Mouse (Mus musculus) thymus, postnatal 25 days (tissue): ENCODE measurements around the gene Pam.

ENCODE experiments used
- DNase-seq: peaks from one replicate; pipeline ENCODE4 v3.0.0; 2022

The Pam gene

DNA sequence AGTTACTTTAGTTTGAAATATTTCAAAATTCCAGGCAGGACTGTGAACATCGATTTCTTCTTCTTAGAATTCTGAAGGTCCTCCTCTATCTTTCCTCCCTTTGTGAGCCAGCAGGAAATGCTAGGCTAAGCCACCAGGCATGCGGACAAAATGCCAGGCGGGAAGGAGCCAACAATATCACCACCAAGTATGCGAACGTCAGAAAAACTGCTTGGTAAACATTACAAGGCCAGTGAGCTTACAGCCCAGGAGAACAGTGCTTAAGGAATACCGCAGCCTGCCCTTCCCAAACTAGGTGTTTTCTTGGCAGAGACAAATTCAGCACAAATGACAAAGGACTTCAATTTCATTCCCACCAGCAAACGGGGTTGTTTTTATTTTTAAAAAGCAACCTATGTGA, 15.8 kb downstream of the Pam start:
- DNase-seq = no peak

DNA sequence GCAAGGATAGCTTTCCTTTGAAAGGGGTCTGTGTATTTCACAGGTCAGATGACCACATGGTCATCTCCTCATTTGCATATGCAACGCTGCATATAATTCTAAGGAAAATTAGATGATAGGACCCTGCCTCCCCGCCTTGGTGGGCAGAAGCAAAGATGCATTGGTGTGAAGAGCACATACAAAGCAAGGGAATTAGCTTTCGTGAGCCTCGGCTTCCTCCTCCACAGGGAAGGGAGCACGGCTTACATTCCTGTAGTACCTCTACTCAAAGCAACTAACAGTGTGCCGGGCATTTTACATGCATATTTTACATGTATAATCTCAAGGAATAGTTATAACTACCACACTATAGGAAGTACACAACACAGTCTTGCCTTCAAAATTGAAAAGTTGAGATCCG, 16.7 kb downstream of the Pam start:
- no peak for DNase-seq

DNA sequence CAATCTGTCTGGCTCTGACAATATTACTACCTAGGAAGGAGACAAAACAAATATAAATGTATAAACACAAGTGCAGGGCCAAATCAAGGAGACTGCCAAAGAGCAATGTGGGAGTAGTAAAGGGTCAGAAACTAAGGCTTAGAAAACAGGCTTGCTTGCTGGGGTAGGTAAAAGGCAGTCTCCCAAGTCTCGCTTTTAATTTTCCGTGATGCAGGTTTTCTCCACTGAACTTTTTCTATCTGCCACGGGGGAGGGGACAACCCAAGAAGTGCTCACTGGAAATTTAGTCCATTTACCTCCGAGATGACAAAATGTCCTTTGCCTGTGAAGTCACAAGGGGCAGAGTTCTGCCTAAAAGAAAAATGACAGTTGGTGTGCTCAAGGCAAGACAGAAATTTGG, 21.6 kb downstream of the Pam start:
- no peak for DNase-seq

DNA sequence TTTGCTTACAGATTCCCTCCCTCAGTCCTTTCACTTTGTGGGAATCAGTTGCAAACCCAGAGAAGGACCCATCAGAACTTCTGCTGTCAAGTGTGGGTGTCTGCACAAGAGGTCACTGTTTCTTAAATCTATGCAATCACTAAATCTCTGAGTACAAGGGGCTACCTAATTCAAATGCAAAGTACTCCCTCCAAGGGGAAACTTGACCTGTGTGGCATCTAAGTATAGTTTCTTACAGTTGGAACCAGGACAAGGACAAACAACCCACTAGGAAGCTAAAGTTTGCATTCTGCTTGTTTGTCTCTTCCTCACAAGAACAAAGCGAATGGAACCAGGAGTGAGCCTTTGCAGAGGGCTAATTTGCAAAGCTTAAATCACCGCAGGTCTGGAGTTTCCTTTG, 22.3 kb downstream of the Pam start:
- DNase-seq = no peak

DNA sequence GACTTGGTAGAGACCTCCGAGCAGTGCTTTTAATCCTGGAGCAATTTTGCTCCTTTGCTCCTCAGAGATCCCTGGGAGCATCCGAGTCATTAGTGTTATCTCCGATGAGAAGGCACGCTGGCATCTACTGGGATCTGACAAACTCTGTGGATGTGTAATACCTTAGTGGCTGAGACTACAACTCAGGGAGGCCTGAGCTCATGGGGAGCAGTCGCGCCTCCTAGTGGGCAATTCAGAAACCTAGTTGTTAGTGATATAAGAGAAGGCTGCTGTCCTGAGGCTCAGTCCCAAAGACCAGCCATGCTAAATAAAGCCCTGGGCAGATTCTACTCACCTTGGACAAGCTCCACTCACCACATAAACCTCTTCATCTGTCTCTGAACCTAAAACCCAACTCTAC, 23.4 kb downstream of the Pam start:
- DNase-seq = peak; percentile 44

DNA sequence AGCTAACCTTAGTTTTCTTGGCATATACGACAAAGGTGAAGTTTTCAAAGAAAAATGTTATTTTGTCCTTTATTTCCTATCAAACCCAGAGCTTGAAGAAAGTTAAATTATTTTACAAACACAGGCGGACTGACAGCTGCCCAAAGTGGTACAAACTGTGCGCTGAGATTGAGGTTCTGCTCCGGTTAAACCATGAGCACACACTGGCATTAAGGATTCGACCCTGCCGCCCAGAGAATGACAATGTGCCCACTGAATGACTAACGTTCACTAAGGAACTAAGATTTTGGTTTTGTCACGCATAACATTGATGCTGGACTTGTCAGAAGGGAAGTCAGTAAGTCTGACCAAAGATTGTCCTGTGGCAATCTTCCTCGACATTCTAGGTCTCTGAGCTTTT, 24.0 kb downstream of the Pam start:
- no peak for DNase-seq

DNA sequence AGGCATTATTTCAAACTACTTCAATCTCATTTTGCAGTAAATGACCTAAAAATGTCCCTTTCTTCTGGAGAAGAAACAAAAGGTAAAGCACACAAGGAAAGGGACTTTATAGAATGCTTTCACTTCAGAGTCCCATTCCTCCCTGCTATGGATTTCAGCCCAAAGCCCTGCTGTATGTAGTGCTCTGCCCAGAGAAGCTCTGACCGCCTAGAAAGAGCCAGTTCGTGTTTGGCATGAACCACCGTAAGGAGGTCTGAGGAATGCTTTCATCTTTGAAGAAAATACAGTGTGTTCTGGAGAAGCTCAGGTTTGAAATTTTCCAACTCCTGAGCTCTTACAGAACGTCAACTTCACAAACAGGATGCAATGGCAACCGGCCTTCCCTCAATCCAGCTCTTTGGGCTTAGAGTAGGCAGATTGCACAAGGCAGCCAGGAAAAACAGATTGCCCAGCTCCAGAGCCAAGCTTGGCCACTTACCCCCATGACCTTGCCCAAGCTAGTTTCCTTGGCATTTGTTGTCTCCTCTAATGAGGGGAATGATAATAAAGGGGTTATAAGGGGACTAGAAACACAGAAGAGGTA, 24.6 kb downstream of the Pam start:
- DNase-seq = no peak

DNA sequence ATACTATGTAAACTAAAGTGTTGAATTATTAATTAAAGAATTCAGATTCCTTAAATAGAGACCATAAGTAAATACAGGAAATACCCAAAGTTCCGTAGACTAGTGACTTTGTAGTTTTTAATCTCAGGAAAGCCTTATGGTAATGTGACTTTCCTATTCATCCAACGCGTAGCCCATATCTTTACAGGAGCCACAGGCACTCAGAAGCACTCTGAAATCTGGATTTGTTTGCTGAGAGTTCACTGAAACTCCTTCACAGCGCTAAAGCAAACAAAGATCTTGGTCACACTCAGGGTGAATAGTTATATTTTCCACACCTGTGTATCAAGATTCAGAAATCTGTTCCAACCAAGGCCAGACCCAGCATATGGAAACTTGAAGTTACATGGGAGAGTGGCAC, 27.3 kb downstream of the Pam start:
- DNase-seq = no peak

DNA sequence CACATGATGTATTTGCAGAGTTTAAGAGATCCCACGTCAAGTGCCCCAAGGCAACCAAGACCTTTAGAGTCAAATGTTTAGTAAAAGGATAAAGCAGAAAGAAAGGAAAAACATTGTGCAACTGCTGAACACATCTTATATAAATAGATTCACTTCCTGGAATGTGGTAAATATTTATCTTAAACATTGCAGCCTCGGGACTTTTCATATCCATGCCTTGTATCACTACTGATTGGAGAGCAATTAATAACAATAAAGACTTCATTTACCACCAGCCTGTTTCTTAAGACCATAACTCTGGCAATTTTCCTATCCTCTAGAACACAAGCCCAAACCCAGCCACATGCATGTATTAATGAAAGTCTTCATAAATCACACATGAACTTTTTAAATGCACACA, 33.4 kb downstream of the Pam start:
- no peak for DNase-seq

DNA sequence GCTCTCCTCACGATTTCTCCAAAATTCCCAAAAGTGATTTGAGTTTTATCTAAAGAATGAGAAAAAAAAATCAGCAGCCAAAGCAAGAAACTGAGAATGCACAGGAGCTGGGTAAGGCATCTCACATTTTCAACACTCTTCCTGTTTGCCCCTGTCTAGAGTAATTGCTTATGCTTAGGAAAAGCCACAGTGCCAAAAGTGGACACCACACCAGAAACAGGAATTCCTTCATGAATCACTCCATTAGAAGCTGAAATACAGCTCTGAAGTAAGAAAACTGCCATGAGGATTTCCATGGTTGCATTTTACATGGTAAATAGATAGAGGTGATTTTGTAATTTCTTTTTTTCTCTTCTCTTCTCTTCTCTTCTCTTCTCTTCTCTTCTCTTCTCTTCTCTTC, 36.0 kb downstream of the Pam start:
- DNase-seq = no peak

DNA sequence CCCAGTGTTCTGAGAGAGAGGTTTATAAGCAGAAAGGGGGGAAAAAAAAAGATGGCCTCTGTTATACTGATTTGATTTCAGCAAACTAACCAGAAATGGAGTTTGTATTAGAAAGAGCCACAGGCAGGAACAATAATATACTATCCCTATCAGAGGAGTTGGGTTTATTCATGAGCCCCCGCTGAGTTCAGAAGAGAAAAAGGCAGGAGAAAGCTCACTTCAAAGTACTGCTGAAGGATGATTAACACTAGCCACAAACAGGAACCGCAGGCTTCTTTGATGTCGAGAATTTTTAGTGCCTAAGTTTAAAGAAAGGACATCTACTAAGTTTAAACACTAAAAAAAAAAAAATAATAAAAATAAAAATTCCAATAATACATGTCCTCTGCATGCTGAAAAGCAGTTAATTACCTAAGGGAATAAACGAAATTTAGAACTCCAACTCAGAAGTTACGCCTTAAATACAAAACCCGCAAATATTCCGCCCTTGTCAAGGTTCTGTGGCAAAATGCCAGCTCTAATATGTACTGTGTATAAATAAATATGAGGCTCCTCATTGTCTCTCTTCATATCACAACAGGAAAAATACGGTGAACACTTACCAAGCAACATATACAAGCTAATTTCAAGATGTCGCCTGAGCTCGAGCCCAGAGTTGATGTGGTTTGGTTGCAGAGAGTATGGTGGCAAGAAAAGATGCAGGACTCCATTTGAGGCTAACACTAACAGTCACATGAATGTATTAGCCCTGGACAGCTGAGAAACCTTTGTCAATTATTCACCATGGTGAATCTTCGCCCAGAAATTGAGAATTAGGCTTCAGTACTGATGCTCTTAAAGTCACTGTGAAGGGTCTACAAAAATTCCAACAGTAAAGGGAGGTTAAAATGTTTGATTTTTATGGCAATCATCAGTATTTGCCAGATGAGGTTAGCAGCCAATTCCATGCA, 38.2 kb downstream of the Pam start:
- DNase-seq = no peak

DNA sequence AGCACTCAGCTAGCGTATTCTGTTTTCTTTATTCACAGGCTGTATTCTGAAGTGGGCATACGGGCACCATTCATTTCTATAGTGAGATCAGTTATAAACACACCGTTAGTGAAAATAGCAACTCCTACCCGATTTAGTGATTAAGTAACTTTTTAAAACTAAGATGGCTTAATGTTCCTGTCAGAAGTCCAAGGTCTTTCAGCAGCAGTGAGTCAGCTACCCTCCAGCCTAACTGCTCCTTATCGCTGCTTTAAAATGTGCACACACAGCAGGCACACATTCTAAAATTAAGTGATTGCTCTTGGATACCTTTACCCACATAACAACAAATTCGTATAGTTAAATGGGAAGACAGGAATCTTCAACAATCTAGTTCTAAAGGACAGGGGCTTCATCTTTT, 39.2 kb downstream of the Pam start:
- no peak for DNase-seq

DNA sequence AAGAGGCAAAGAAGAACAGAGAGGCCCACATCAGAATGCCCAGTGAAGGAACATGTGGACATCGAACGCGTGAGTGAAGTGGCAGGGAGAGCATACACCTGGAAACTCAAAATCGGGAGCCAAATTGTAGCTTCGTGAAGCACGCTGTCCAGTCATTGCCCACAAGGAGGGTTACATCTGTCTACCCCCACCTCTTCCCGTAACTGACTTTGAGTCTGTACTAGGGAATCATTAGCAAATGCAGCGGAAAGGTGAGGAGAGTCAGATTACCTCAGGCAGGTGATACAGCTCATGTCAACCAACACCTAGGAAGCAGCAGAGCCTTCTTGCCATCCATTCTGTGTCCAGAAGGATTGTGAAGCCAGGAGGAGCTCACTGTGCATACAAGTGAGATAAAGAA, 39.9 kb downstream of the Pam start:
- no peak for DNase-seq

DNA sequence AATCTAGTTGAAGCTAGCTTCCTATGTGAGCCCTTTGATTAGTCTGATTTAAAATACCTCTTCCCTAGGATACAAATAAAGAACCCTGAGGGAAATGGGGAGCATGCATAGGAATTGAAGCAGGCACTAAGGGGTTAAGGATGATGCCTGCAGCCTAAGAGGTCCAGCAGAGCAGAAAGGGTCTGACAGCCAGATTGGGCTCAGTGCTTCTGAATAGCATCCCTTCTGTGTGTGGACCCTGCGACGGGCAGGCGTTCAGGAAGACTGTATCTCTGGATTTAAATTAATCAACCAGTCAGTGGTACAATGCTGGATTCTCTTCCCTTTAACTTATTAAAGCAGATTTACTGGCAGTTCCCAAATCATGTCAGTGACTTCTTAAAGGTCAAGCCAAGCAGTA, 41.5 kb downstream of the Pam start:
- no peak for DNase-seq

DNA sequence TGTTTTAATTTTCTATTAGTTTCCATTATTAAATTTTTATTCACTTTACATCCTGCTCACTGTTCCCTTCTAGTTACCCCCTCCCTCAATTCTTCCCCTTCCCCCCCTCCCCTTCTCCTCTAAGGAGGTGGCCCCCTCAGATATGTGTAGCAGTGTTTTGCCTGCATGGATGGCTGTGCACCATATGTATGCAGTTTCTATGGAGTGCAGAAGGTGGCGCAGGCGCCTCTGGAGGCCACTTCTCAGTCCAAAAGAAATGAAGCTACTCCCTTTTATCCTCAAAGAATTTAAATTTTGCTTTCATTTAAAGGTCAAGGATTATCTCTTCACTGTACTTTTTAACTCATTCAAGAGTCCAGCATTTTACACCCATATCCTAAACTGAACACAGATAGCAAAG, 42.0 kb downstream of the Pam start:
- no peak for DNase-seq

DNA sequence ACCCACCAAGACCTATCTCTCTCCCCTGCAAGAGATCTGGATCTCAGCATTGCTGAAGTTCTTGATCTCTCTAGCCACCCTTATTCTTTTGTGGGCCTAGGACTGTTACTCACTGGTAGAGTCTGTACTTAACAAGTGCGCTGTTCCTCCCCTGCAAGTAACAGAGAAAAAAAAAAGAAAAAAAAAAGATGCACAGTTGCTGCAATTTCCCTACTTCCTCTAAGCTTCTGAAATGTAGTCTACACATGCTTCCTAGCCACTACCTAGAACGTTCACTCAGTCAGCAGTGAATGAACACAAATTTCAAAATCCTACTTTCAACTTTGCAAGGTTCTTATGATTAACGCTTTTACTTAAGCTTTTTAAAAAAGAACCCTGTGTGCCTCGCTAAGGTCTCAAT, 42.7 kb downstream of the Pam start:
- DNase-seq = no peak

DNA sequence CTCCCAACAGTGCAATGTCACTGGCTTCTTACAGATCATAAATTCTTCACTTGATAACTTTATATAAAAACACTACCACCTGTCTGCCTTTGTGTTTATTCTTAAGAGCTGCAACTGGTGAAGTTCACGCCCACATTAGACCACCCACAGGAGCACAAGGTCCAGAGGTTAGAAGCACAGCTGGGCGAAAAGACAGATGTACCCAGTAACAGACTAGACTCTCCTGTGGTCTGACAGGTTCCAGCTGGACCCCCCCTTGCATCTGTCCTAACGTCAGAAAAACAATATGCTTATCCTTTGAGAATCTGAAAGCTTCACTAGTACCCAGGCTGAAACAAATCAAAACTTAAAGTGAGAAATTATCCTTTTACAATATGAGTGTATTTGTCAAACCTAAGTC, 44.4 kb downstream of the Pam start:
- DNase-seq = no peak

DNA sequence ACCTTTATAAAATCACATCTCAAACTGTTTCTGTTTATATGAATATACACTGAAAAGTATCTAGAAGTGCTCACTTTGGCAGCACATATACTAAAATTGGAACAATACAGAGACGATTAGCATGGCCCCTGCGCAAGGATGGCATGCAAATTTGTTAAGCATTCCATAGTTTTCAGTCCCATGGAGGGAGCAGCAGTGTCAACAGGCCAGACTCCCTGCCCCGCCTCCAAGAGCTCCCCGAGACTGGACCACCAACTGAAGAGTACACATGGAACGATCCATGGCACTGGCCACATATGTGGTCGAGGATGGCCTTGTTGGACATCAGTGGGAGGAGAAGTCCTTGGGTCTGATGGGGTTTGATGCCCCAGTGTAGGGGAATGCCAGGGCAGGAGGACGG, 45.7 kb downstream of the Pam start:
- DNase-seq = no peak

DNA sequence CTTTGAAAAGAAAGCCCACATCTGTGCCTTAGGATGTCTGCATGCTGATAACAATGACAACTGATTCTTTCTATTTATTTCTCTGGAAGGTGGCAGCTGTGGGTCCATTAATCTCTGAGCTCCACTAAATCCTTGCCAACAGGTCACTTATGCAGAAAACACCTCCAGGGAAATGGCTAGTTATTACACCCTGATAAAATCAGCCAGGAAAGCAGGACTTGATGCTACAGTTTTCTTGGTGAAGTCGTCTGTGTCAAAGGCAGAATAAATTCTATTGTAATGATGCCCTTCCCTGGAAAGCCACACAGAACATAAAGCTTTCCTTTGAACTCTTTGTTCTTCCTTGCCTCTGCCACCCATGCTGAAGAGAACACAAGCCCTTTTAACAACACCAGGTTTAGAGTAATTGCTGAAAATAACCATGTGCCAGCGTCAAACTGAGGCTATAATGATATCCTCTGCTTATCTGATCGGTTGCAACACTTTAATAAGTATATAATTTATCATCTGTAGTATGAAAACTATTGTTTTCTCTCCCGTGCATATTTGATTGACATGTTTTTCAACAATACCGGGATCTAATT, 47.1 kb downstream of the Pam start:
- DNase-seq = no peak

DNA sequence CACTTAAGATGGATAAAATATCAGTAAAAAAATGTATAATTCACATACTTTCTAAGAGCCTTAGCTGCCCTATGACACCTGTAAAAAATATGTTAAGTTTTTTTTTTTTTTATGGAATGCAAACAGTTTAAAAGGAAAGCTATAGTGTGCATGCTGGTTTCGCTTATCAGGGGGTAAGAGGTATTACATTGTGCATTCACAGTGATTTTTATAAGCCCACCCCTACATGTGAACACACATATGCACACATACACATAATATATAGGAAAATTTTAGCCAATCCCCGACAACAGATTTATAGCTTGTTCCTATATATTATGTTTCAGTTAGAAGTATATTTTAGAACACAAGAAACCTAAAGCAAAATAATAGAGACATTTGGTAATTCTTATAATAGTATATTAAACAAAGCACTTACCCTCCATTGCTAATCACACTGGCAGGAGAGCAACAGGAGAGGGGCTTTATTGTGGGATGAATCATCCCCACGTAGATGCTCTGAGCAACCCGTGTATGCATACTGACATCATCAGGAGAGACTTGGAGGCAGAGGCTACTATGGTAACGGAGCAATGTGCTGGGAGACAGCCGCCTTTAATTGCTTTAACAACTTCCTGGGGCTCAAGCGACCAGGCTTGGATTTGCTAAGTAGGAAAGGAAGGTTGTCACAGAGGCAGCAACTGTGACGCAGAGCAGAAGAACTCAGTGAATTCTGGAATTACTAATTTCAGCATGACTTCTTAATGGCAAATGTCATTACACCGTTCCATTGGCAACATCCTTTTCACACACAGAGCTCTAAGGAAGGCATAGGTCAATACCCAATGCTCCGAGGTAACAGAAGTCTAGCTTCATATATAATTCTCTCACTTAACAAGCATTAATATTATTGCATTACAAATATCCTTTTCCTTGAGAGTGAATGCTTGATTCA, 47.9 kb downstream of the Pam start:
- no peak for DNase-seq

DNA sequence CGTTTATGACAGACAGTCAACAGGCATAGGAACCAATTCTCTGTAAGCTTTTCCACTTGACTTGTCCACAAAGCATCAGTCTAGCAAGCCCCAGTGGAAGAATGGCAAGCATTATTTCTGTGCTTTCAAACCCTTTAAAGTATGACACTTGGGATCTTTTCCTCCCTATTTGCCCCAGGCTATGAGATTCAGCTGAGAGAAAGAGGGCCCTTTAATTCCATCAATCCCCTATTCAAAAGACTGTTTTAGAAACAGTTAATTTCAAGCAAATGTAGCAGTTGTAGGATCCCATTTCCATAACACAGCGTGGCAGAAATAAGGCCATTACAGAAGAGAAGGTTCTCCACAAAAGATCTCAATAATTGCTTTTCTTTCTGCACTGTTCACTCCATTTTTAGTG, 53.0 kb downstream of the Pam start:
- no peak for DNase-seq

DNA sequence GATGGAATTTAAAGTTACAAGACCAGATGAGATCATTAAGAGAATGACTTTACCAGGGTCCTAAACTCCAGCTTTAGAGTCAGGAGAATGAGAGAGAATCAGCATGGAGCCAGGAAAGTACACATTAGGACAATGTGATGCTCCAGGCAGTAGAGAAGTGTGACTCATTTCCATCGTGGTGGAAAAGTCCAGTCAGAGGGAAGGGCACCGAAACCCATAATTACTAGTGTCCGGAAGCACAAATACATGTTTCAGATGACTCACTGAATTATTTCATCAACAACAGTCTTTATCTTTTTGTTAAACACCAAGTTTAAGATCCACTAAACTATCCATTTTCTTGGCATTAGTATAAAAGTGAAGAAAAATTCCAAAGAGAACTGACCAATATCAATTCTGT, 57.2 kb downstream of the Pam start:
- DNase-seq = no peak

DNA sequence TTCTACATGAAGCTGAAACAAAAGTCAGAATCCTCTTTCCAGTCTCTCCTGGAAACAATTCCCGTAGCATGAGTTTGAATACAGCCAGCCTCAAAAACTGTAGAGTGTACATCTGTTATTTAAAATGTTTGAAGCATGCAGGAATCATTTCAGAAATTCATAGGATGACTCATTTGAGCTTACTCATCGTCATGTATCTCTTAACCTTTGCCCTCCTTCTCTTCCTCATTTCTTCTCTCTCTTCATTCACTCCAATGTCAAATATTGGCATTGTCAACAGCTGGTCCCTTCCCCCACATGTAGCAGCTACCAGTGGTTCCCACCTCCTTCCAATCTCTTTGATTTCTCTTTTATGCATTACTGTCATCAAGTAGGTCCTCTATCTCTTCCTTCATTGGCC, 59.7 kb downstream of the Pam start:
- DNase-seq = no peak
